Mouse (Mus musculus) adrenal gland, adult 8-10 months (tissue): ENCODE data around the gene Ddx39. TPM values are rescaled to one million over a fixed set of nuclear protein-coding genes. Genes with fewer than 3 reads are reported as not detected.

Source experiments
- DNase-seq: peaks from one replicate; pipeline ENCODE4 v3.0.0; 2022
- total RNA-seq, 4 experiments: library from RNA; stranded (reverse); gene quantifications; 2 replicates each; pipeline ENCODE4 v1.2.4; 2022

Gene Ddx39
- 10 to 100 TPM; 15.4 to 28.6 (median 20.7) TPM for total RNA-seq

GRCm38 (mm10) chr8:83715031-83715690, at the start of gene Ddx39:
TSS of gene Ddx39 (plus strand) at chr8:83715177.
- DNase-seq = peak; percentile 98

- DNase-seq = peak; percentile 31
These were observed 48.8 kb upstream of the Ddx39 start, which contains the start of gene Ptger1 for GRCm38 (mm10) chr8:83665969-83666865. TSS of gene Ptger1 (plus strand) at chr8:83666678.

- DNase-seq = no peak
These were observed 48.1 kb upstream of the Ddx39 start for GRCm38 (mm10) chr8:83666866-83667234.

GRCm38 (mm10) chr8:83667526-83667925, 47.5 kb upstream of the Ddx39 start:
- DNase-seq = no peak

DNA sequence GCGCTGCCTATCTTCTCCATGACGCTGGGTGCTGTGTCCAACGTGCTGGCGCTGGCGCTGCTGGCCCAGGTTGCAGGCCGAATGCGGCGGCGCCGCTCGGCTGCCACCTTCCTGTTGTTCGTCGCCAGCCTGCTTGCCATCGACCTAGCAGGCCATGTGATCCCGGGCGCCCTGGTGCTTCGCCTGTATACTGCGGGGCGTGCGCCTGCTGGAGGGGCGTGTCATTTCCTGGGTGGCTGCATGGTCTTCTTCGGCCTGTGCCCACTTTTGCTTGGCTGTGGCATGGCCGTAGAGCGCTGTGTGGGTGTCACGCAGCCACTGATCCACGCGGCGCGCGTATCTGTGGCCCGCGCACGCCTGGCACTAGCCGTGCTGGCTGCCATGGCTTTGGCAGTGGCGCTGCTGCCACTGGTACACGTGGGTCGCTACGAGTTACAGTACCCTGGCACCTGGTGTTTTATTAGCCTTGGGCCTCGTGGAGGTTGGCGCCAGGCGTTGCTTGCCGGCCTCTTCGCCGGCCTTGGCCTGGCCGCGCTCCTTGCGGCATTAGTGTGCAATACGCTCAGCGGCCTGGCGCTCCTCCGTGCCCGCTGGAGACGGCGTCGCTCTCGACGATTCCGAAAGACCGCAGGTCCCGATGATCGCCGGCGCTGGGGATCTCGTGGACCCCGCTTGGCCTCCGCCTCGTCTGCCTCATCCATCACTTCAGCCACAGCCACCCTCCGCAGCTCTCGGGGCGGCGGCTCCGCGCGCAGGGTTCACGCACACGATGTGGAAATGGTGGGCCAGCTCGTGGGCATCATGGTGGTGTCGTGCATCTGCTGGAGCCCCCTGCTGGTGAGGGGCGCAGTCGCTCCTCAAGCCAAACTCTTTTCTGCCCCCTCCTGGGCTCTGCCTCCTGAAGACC, 46.7 kb upstream of the Ddx39 start:
- DNase-seq = peak; percentile 60

- DNase-seq = peak; percentile 33
These were observed 46.0 kb upstream of the Ddx39 start for GRCm38 (mm10) chr8:83669013-83669412.

- no peak for DNase-seq
These were observed 42.0 kb upstream of the Ddx39 start for GRCm38 (mm10) chr8:83672936-83673335.

GRCm38 (mm10) chr8:83674497-83674896, 40.5 kb upstream of the Ddx39 start:
- DNase-seq = no peak

- DNase-seq = no peak
These were observed 35.1 kb upstream of the Ddx39 start for GRCm38 (mm10) chr8:83679866-83680265.

GRCm38 (mm10) chr8:83680603-83681002, 34.4 kb upstream of the Ddx39 start:
- no peak for DNase-seq

GRCm38 (mm10) chr8:83681099-83681498, 33.9 kb upstream of the Ddx39 start:
- DNase-seq = no peak

GRCm38 (mm10) chr8:83684517-83684916, 30.5 kb upstream of the Ddx39 start:
- no peak for DNase-seq

DNA sequence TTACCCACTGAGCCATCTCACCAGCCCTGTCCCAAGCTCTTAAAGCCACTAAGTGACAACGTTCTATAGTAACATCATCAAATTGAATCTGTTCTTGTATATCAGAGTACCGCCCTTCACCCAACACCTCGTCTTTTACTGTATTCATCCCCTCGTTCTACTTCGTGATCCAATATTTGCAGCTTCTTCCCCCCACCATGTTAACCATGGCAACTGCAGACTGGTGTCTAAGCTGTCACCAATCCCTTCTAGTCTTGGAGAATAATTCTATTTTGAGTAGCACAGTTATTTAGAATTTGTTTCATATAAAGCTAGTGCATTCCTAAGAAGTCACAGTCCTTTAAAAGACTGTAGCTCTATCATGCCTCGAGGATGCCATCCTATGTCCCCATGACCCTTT, 25.7 kb upstream of the Ddx39 start:
- DNase-seq = no peak

GRCm38 (mm10) chr8:83693609-83694236, 21.3 kb upstream of the Ddx39 start:
- no peak for DNase-seq

DNA sequence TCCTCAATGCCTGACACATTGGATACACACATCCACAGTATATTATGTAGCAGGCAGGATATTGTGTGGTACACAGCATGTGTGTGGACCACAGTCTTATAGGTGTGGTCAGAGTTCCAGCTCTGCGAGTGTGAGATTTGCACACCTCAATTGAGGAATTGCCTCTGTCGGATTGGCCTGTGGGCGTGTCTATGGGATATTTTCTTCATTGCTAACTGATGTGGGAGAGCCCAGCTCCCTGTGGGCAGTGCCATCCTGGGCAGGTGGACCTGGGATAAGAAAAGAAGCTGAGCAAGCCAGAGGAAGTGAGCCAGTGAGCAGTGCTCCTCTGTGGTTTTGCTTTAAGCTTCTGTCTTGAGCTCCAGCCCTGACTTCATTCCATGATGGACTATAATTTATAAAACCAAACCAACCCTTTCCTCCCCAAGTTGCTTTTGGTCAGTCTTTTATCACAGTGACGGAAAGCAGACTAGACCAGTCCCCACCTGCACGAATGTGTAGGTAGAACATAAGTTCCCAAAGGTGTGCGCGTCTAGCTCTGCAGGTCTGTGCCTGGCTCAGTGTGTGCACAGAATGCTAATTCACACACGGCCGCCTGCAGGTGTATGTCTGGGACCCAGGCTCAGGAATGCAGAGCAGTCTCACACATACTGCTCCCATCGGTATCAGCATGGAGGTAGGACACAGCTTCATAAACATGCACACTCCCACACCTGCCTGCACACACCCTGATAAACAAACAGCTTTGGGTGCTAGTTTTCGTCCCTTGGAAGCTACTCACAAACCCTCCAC, 20.4 kb upstream of the Ddx39 start:
- DNase-seq = no peak

- DNase-seq = no peak
These were observed 19.4 kb upstream of the Ddx39 start for GRCm38 (mm10) chr8:83695351-83696106.

- DNase-seq = peak; percentile 88
These were observed 17.4 kb upstream of the Ddx39 start for GRCm38 (mm10) chr8:83697374-83698220.

DNA sequence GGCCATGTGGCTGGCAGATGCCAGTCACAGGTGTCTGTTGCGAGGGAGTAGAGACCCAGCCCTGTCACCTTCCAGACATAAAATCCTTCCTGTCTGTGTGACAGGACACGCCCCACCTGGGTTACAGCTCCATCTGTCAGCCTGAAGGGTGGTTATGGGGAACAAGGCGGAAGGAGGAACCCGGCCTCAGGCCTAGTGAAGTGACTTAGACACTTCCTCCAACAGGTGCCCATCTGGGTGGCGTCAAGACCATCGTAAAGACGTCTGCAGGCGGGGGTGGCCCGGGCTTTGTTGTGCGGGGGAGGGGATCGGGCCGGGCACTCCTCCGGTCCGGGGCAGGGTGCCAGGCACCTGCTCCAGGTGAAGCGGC, 16.7 kb upstream of the Ddx39 start:
- DNase-seq = peak; percentile 47

DNA sequence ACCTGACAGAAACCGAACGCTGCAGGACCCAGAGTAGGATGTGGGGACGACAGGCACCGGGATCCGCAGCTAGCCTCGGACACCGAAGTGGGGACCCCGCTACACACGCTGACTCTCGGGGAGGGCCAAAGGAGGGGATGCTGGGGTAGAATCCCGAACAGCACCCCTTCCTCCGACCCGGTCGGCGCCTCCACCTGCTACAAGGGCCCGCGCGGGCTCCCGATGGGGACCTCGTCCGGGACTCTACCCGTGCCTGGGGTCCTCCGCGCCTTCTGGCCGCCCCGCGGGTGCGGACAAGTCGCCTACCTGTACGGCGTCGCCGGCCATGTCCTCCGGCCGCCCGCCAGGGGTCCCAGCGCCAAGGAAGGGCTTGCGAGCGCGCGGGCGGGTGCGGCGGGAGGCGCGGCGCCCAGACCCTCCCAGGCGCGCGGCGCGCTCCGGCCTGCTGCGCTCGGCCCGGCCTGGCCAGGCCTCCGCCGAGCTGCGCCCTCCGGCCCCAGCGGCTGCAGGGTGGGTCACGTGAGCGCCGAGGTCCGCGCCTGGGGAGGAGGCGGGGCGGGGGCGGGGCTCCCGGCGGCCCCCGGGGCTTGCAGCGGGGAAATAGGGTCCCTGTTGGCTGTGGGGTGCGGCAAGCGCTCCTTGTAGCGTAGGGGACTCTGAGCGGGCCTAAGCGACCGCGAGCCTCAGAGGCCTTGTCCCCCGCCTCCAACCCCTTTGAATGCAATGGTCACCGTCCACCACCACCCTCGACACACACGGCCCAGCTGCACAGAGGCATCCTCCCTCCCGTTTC, 16.1 kb upstream of the Ddx39 start, which contains the start of gene Pkn1:
Gene Pkn1, minus strand, starts transcription at position 519 of the 793 bp plus-strand sequence.
- peak; percentile 65 for DNase-seq
